Mouse (Mus musculus) liver, embryonic 14.5 days (tissue): ENCODE data around the gene Ddx20. TPM values are rescaled to one million over a fixed set of nuclear protein-coding genes. Genes with fewer than 3 reads are reported as not detected.

ENCODE experiments used
- ATAC-seq: fragments of 200-750 bp; cut with Nextera tagmentation; 2 replicates; pipeline ENCODE4 v1.8.0; 2017; ENCODE audit warnings: moderate number of reproducible peaks, mild to moderate bottlenecking, moderate library complexity; ENCODE audit not compliant: insufficient read depth
- DNase-seq, 3 experiments: peaks; one replicate each; pipeline ENCODE4 v3.0.0-alpha.2; 2012 to 2013; ENCODE audit warnings: low read depth in 3 of 3, low spot score in 3 of 3
- H3K27ac ChIP-seq: fragments of 300-500 bp; sonication (generic); 2 replicates; pipeline ENCODE4 v1.5.1; 2014; ENCODE audit warnings: moderate library complexity, mild to moderate bottlenecking, control low read depth, inconsistent platforms
- H3K27me3 ChIP-seq: fragments of 300-500 bp; sonication (generic); 2 replicates; pipeline ENCODE4 v1.6.1; 2014; ENCODE audit warnings: mild to moderate bottlenecking, low read length, moderate library complexity; ENCODE audit not compliant: control insufficient read depth, insufficient read depth
- H3K36me3 ChIP-seq: fragments of 300-500 bp; sonication (generic); replicated peaks from 2 replicates; pipeline ENCODE4 v1.6.1; 2014; ENCODE audit warnings: low read depth; ENCODE audit not compliant: control insufficient read depth, insufficient read depth
- H3K4me1 ChIP-seq, 2 experiments: fragments of 200-500 bp in 1 of 2; fragments of 300-500 bp in 1 of 2; sonication (generic) in 1 of 2; replicated peaks; 2 replicates each; pipeline ENCODE4 v1.6.1; 2012 to 2014; ENCODE audit warnings: antibody characterized with exemption in 1 of 2, inconsistent platforms in 1 of 2, low read length in 1 of 2; ENCODE audit not compliant: control insufficient read depth in 2 of 2, insufficient read depth in 2 of 2
- H3K4me2 ChIP-seq: fragments of 300-500 bp; sonication (generic); 2 replicates; pipeline ENCODE4 v1.6.1; 2014; ENCODE audit warnings: low read depth, mild to moderate bottlenecking, control low read depth, moderate library complexity
- H3K4me3 ChIP-seq, 2 experiments: fragments of 200-500 bp in 1 of 2; fragments of 300-500 bp in 1 of 2; sonication (generic) in 1 of 2; 2 replicates each; pipeline ENCODE4 v1.5.1; 2012 to 2014; ENCODE audit warnings: low read depth in 2 of 2, low read length in 2 of 2, mild to moderate bottlenecking in 2 of 2, control low read depth in 1 of 2, inconsistent platforms in 1 of 2, moderate library complexity in 1 of 2; ENCODE audit not compliant: insufficient read depth in 1 of 2
- H3K9ac ChIP-seq: fragments of 300-500 bp; sonication (generic); replicated peaks from 2 replicates; pipeline ENCODE4 v1.6.1; 2014; ENCODE audit warnings: mild to moderate bottlenecking, control low read depth, moderate library complexity
- H3K9me3 ChIP-seq: fragments of 300-500 bp; sonication (generic); 2 replicates; pipeline ENCODE4 v1.6.1; 2016; ENCODE audit warnings: low read length, mixed read lengths; ENCODE audit not compliant: control insufficient read depth
- CTCF ChIP-seq: IDR thresholded peaks from 2 replicates; pipeline ENCODE4 v1.5.1; 2016; ENCODE audit warnings: antibody characterized with exemption, low read depth, control low read depth
- EP300 ChIP-seq: IDR thresholded peaks from 2 replicates; pipeline ENCODE4 v1.6.1; 2016; ENCODE audit warnings: antibody characterized with exemption, low read depth
- WGBS: fragments of 180-500 bp; shearing (Covaris S2); extraction: QIAGEN DNeasy Blood & Tissue Kit; methylation state at CpG from one replicate; pipeline ENCODE4 v1.1.7; 2014; ENCODE audit not compliant: insufficient replicate concordance; 5-methylcytosine and 5-hydroxymethylcytosine counted together
- polyA plus RNA-seq, 2 experiments: library from polyadenylated mRNA; depleted of rRNA in 1 of 2; stranded (reverse) in 1 of 2; unstranded in 1 of 2; fragments of >200 nt; fragmentation: Nextera tagmentation in 1 of 2; extraction: Ambion mirVana in 1 of 2; gene quantifications; 2 replicates each; pipeline versions ENCODE4 v1.2.1 to v1.2.3; 2012 to 2014

The Ddx20 gene
- polyA plus RNA-seq, 2 experiments: 8.1 to 19.6 TPM

- no peak overlapping the region for H3K9ac ChIP-seq
- H3K36me3 ChIP-seq: no peaks in the 10 kb centered on the region
- H3K4me1 ChIP-seq: no peaks in the 10 kb centered on the region
- WGBS: 46% methylated on average over 8 of the region's 8 CpGs
- no peaks in the 10 kb centered on the region for H3K27me3 ChIP-seq
- H3K27ac ChIP-seq: no peak overlapping the region
- H3K4me2 ChIP-seq: no peak overlapping the region
- no peak for TF ChIP-seq CTCF
- no peak for TF ChIP-seq EP300
- H3K9me3 ChIP-seq: no peaks in the 10 kb centered on the region
- no peak for DNase-seq
- ATAC-seq: no peak
- H3K4me3 ChIP-seq: no peak overlapping the region
Measured at GRCm38 (mm10) chr3:105714091-105714819, 26.9 kb upstream of the Ddx20 start.

GRCm38 (mm10) chr3:105712827-105713226 lies 25.5 kb upstream of the Ddx20 start:
- H3K9ac ChIP-seq: no peak overlapping the region
- H3K9me3 ChIP-seq: no peaks in the 10 kb centered on the region
- no peak overlapping the region for H3K27ac ChIP-seq
- H3K4me1 ChIP-seq: no peaks in the 10 kb centered on the region
- H3K4me3 ChIP-seq: no peak overlapping the region
- H3K36me3 ChIP-seq: no peaks in the 10 kb centered on the region
- ATAC-seq (no peak), DNase-seq (no peak)
- TF ChIP-seq CTCF (no peak), EP300 (no peak)
- H3K27me3 ChIP-seq: no peaks in the 10 kb centered on the region; the same call in none of the 2 replicates
- H3K4me2 ChIP-seq: no peak overlapping the region

- ATAC-seq: no peak
- no peaks in the 10 kb centered on the region for H3K9me3 ChIP-seq
- no peaks in the 10 kb centered on the region for H3K36me3 ChIP-seq
- H3K27ac ChIP-seq: no peak overlapping the region
- no peak overlapping the region for H3K9ac ChIP-seq
- TF ChIP-seq EP300: no peak
- TF ChIP-seq CTCF: no peak
- peaks cover 3% of the 10 kb centered on the region for H3K27me3 ChIP-seq
- no peak overlapping the region for H3K4me2 ChIP-seq
- WGBS: 41% methylated on average over 7 of the region's 7 CpGs
- DNase-seq: no peak
- no peak overlapping the region for H3K4me3 ChIP-seq
- H3K4me1 ChIP-seq: no peaks in the 10 kb centered on the region
Measured at GRCm38 (mm10) chr3:105711741-105712140, 24.4 kb upstream of the Ddx20 start.

- DNase-seq: no peak
- H3K27me3 ChIP-seq: peaks cover 14% of the 10 kb centered on the region
- H3K27ac ChIP-seq: no peak overlapping the region
- H3K36me3 ChIP-seq: no peaks in the 10 kb centered on the region
- no peak for TF ChIP-seq EP300
- TF ChIP-seq CTCF: no peak
- no peak overlapping the region for H3K4me3 ChIP-seq
- H3K9me3 ChIP-seq: no peaks in the 10 kb centered on the region
- 60% methylated on average over 6 of the region's 6 CpGs for WGBS
- no peak for ATAC-seq
- H3K4me2 ChIP-seq: no peak overlapping the region
- no peak overlapping the region for H3K9ac ChIP-seq
- peaks cover 0 to 2% of the 10 kb centered on the region in 2 experiments; a peak in 2 of 4 replicates for H3K4me1 ChIP-seq
Measured at GRCm38 (mm10) chr3:105710246-105710645, 22.9 kb upstream of the Ddx20 start.

GRCm38 (mm10) chr3:105707590-105707989 lies 20.2 kb upstream of the Ddx20 start:
- no peak overlapping the region for H3K27ac ChIP-seq
- H3K4me1 ChIP-seq: peaks cover 12 to 18% of the 10 kb centered on the region in 2 experiments
- no peak for DNase-seq
- H3K4me3 ChIP-seq: no peak overlapping the region
- H3K27me3 ChIP-seq: peaks cover 18% of the 10 kb centered on the region
- no peaks in the 10 kb centered on the region for H3K36me3 ChIP-seq
- no peaks in the 10 kb centered on the region for H3K9me3 ChIP-seq
- no peak for ATAC-seq
- H3K4me2 ChIP-seq: no peak overlapping the region
- no peak for TF ChIP-seq EP300
- no peak for TF ChIP-seq CTCF
- 61% methylated on average over 7 of the region's 7 CpGs for WGBS
- no peak overlapping the region for H3K9ac ChIP-seq
